Mouse (Mus musculus) adrenal gland, postnatal 4 days (tissue): ENCODE results near the gene Ifitm6. TPM values are rescaled to one million over a fixed set of nuclear protein-coding genes. Genes with fewer than 3 reads are reported as not detected.
"Not testable (repeated sequence)": the region's sequence is repeated elsewhere in the genome, so short reads cannot be mapped to it uniquely, and the experiment has no call there.

Experiments used
- DNase-seq, 2 experiments: peaks; one replicate each; pipeline ENCODE4 v3.0.0; 2021 to 2022; ENCODE audit warnings: low spot score in 2 of 2, mixed read lengths in 2 of 2
- total RNA-seq, 2 experiments: library from RNA; stranded (reverse); gene quantifications; 2 replicates each; pipeline ENCODE4 v1.2.3; 2021

Ifitm6 gene
- total RNA-seq, 2 experiments from 2014 or later, result 2.1 to 4.5 TPM

DNA sequence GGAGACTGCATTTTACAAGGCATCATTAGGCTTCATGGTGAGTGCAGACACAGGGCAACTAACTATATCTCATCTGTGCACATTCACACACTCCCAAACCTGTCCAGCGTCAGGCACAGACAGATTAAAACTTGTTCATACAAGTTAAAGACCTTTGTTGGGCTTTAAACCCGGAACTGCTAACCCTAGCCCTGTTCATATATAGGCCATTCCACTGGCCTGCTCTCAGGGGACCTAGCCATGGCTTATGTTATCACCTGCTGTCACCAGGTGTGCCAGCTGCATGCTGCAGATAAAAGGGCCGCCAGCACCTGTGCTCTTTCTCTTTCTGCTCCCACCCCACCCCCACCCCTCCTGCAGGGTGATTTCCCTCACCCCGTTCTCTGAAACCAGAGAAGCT lies 24.8 kb upstream of the Ifitm6 start:
- no peak for DNase-seq

GRCm38 (mm10) chr7:141041661-141042060 lies 23.9 kb upstream of the Ifitm6 start:
- DNase-seq, result peak in 1 of 2 experiments; percentile 36

GRCm38 (mm10) chr7:141040867-141041606 lies 23.3 kb upstream of the Ifitm6 start:
- no peak for DNase-seq

DNA sequence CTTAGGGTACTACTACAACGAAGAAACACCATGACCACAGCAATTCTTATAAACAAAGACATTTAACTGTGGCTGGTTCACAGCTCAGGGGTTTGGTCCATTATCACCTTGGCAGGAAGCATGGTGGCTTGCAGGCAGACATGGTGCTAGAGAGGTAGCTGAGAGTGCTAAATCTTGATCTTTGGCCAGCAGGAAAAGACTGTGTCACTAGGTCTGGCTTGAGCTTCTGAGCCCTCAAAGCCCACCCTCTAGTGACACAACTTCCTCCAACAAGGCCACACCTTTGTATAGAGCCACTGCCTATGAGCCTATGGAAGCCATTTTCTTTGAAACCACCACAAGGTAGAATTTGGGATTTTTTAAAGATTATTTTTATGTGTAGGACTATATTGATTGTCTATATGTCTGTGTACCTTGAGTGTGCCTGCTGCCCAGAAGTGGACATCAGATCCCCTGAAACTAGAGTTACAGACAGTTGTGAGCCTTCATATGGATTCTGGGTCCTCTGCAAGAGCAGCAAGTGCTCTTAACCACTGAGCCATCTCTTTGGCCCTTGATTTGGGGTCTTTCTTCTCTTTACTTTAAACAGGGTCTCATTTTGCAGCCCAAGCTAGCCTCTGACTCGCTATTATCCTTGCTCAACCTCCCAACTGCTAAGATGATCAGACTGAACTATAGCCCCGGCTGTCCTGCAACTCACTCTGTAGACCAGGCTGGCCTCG lies 21.8 kb upstream of the Ifitm6 start:
- DNase-seq, result no peak

GRCm38 (mm10) chr7:141038090-141039032 lies 20.6 kb upstream of the Ifitm6 start:
- no peak for DNase-seq

- DNase-seq, result not testable (repeated sequence)
Measured at GRCm38 (mm10) chr7:141036624-141037023, 18.9 kb upstream of the Ifitm6 start.

DNA sequence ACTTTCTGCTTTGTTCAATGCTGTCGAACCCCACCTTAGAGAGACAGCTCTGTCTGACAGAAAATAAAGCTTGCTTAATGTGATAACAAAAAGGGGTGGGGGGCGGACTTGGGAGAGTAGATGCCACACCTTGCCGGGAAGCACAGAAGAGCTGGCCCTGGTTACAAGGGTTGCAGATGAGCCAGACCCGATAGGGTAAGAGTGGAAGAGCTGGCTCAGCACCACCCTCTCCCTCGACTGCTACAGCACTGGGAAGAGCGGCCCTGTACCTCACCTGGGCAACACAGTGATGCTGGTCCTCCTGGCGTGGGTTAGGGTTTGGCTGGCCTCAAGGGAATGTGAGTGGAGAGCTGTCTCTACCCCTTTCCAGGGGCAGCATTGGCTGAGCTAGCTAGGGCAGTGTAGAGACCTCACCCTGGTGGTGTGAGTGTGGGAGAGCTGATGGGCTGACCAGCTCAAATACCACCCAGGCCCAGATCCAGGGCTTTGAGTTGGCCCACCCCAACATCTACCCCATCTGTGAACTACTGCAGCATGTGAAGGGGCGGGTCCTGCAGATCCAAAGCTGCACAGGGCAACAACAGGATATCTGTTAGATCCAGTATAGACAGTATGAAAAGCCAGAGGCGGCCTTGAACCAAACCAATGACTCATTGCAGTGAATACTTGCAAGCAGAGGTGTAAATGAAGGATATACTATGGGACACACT lies 14.9 kb upstream of the Ifitm6 start:
- DNase-seq, result no peak

GRCm38 (mm10) chr7:141030390-141030789 lies 12.7 kb upstream of the Ifitm6 start:
- no peak for DNase-seq

DNA sequence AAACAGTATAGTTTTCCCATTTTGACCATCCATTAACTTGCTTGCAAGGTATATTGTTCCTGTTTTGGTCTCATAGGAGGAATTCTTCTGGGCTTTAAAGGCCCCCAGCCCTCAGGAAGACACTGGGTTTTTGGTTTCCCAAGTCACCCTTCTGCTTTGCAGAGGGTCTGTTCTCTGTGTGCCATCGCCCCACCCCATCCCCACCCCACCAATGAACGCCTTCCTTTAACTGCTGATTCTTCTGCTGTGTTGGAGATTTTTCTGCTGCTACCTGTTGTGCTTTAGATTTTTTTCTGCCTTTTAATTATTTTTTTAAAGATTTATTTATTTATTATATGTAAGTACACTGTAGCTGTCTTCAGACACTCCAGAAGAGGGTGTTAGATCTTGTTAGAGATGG lies 11.1 kb upstream of the Ifitm6 start, which contains the start of gene Gm17387:
Gene Gm17387 (plus strand): TSS at position 301 of the 400 bp plus-strand sequence.
- no peak for DNase-seq

GRCm38 (mm10) chr7:141026740-141027098 lies 9.0 kb upstream of the Ifitm6 start:
- no peak for DNase-seq

GRCm38 (mm10) chr7:141026097-141026739 lies 8.5 kb upstream of the Ifitm6 start:
- no peak for DNase-seq

DNA sequence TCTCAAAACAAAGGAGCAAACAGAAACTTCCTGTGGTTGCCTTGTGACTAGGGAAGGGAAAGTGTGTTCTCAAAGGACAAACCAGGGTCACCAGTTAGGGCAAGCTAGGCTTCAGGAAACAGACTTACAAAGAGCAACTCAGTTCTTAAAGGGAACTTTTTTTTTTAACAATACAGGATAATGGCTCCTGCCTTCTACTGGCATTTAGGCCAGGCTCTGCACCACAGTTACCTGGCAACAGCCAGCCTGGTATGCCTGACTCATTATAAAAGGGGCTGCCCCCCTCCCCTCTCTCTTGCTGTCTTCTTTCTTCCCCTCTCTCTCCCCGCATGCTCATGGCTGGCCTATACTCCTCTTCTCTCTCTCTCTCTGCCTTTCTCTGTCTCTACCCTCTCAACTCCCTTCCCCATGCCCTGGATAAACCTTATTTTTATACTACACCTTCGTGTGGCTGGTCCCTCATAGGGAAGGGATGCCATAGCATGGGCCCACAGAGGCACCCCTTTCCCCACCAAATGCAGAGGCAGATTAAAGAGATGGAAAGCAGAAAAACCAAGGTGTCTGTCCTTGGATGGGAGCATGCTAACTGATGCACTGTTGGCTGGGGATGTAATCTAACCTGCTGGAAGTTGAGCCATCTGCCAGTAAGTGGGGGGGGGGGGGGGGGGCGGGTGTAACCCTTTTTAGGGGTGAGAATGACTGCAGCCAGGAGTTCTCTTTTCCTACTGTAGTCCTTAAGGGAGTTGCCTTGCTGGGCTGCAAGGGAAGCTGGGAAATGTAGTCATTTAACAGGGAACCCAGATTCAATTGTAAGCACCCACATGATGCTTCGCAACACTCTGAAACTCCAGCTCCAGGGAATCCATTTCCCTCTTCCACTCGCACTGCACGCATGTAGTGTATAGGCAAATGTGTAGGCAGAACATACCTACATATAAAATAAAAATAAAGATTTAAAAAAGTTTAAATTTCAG lies 7.4 kb upstream of the Ifitm6 start:
- DNase-seq, result no peak

GRCm38 (mm10) chr7:141021489-141022449 lies 4.0 kb upstream of the Ifitm6 start:
- no peak for DNase-seq

DNA sequence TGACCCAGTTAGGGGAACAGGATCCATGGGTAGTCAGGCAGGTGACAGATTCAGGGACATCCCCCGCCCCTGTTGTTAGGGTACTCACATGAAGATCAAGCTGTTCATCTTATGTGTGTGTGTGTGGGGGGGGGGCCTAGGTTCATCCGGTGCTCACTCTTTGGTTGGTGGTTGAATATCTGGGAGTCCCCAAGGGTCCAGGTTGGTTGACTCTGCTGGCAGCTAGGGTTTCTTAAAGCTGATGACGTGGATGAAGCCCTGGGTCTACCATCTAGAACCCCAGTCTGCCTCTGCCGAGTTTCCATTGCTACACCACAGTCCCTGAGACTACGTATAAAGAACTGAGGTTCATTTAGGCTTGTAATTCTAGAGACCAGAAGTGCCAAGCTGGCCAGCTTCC lies 1.3 kb upstream of the Ifitm6 start:
- DNase-seq, result no peak

GRCm38 (mm10) chr7:141016707-141017697 lies 722 bp downstream of the Ifitm6 start:
- no peak for DNase-seq

GRCm38 (mm10) chr7:141011238-141011770 lies 6.4 kb downstream of the Ifitm6 start:
- no peak for DNase-seq
